Mouse (Mus musculus) urinary bladder, adult 2 months (tissue): ENCODE results near the gene Mmp21. TPM values are rescaled to one million over a fixed set of nuclear protein-coding genes. Genes with fewer than 3 reads are reported as not detected.
"Not testable (repeated sequence)": the region's sequence is repeated elsewhere in the genome, so short reads cannot be mapped to it uniquely, and the experiment has no call there.

Source experiments
- DNase-seq: peaks from one replicate; pipeline ENCODE4 v3.0.0; 2022; ENCODE audit warnings: low spot score
- polyA plus RNA-seq: library from polyadenylated mRNA; depleted of rRNA; stranded (reverse); fragments of >200 nt; gene quantifications from 2 replicates; pipeline ENCODE4 v1.2.3, GENCODE M21; 2012; rRNA removed

The Mmp21 gene
- polyA plus RNA-seq: not detected in 2 replicates

GRCm38 (mm10) chr7:133679961-133680360 is at the start of gene Mmp21:
Gene Mmp21, minus strand, starts transcription at chr7:133680061.
- DNase-seq: no peak

GRCm38 (mm10) chr7:133729351-133729750 is 49.5 kb upstream of the Mmp21 start:
- DNase-seq: no peak

GRCm38 (mm10) chr7:133727027-133727426 is 47.2 kb upstream of the Mmp21 start:
- no peak for DNase-seq

GRCm38 (mm10) chr7:133725571-133725970 is 45.7 kb upstream of the Mmp21 start:
- no peak for DNase-seq

GRCm38 (mm10) chr7:133724844-133725243 is 45.0 kb upstream of the Mmp21 start:
- DNase-seq: no peak

GRCm38 (mm10) chr7:133720616-133721015 is 40.8 kb upstream of the Mmp21 start:
- DNase-seq: no peak

- no peak for DNase-seq
Measured at GRCm38 (mm10) chr7:133718580-133718979, 38.7 kb upstream of the Mmp21 start.

- DNase-seq: no peak
Measured at GRCm38 (mm10) chr7:133715387-133715786, 35.5 kb upstream of the Mmp21 start.

GRCm38 (mm10) chr7:133707301-133707700 is 27.4 kb upstream of the Mmp21 start:
- no peak for DNase-seq

GRCm38 (mm10) chr7:133703906-133704305 is 24.0 kb upstream of the Mmp21 start:
- no peak for DNase-seq

- no peak for DNase-seq
Measured at GRCm38 (mm10) chr7:133702333-133702732, 22.5 kb upstream of the Mmp21 start.

GRCm38 (mm10) chr7:133701366-133701765 is 21.5 kb upstream of the Mmp21 start:
- DNase-seq: no peak

- DNase-seq: no peak
Measured at GRCm38 (mm10) chr7:133699885-133700284, 20.0 kb upstream of the Mmp21 start.

GRCm38 (mm10) chr7:133698021-133698709 is 18.3 kb upstream of the Mmp21 start:
- no peak for DNase-seq

- not testable (repeated sequence) for DNase-seq
Measured at GRCm38 (mm10) chr7:133685644-133686043, 5.8 kb upstream of the Mmp21 start.

GRCm38 (mm10) chr7:133684701-133685100 is 4.8 kb upstream of the Mmp21 start:
- DNase-seq: no peak

- no peak for DNase-seq
Measured at GRCm38 (mm10) chr7:133684110-133684509, 4.2 kb upstream of the Mmp21 start.

GRCm38 (mm10) chr7:133683626-133684025 is 3.8 kb upstream of the Mmp21 start:
- DNase-seq: no peak

- DNase-seq: no peak
Measured at GRCm38 (mm10) chr7:133679439-133679838, 422 bp downstream of the Mmp21 start.

- no peak for DNase-seq
Measured at GRCm38 (mm10) chr7:133678716-133679115, 1.1 kb downstream of the Mmp21 start.

- DNase-seq: no peak
Measured at GRCm38 (mm10) chr7:133676002-133676401, 3.9 kb downstream of the Mmp21 start.

- DNase-seq: no peak
Measured at GRCm38 (mm10) chr7:133670846-133671245, 9.0 kb downstream of the Mmp21 start.

GRCm38 (mm10) chr7:133669946-133670345 is 9.9 kb downstream of the Mmp21 start:
- no peak for DNase-seq

GRCm38 (mm10) chr7:133669071-133669470 is 10.8 kb downstream of the Mmp21 start:
- DNase-seq: no peak
